Mouse (Mus musculus) kidney, adult 11 months (tissue): ENCODE data around the gene Nat8f4.
"Not testable (repeated sequence)": the region's sequence is repeated elsewhere in the genome, so short reads cannot be mapped to it uniquely, and the experiment has no call there.

ENCODE experiments used
- DNase-seq: peaks from one replicate; pipeline ENCODE4 v3.0.0; 2022

Nat8f4 gene

GRCm38 (mm10) chr6:85904642-85905061 lies at the start of gene Nat8f4:
Gene Nat8f4 (minus strand): TSS chr6:85904884.
- DNase-seq, result peak; percentile 84

- DNase-seq, result no peak
Measured at GRCm38 (mm10) chr6:85948549-85948948, 43.9 kb upstream of the Nat8f4 start.

- DNase-seq, result no peak
Measured at GRCm38 (mm10) chr6:85942469-85942868, 37.8 kb upstream of the Nat8f4 start.

DNA sequence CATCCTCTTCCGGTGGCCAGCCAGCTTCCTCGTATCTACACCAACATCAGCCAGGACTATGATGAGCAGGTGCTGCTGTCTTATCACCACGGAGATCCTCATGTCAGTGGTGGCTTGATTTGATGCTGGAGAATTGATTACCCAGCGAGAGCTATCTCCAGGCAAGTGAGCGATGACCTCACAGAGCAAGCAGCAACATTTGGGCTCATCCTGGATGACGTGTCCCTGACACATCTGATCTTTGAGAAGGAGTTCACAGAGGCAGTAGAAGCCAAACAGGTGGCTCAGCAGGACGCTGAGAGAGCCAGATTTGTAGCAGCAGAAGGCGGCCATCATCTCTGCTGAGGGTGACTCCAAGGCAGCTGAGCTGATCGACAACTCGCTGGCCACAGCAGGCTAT lies 34.0 kb upstream of the Nat8f4 start:
- DNase-seq, result no peak

DNA sequence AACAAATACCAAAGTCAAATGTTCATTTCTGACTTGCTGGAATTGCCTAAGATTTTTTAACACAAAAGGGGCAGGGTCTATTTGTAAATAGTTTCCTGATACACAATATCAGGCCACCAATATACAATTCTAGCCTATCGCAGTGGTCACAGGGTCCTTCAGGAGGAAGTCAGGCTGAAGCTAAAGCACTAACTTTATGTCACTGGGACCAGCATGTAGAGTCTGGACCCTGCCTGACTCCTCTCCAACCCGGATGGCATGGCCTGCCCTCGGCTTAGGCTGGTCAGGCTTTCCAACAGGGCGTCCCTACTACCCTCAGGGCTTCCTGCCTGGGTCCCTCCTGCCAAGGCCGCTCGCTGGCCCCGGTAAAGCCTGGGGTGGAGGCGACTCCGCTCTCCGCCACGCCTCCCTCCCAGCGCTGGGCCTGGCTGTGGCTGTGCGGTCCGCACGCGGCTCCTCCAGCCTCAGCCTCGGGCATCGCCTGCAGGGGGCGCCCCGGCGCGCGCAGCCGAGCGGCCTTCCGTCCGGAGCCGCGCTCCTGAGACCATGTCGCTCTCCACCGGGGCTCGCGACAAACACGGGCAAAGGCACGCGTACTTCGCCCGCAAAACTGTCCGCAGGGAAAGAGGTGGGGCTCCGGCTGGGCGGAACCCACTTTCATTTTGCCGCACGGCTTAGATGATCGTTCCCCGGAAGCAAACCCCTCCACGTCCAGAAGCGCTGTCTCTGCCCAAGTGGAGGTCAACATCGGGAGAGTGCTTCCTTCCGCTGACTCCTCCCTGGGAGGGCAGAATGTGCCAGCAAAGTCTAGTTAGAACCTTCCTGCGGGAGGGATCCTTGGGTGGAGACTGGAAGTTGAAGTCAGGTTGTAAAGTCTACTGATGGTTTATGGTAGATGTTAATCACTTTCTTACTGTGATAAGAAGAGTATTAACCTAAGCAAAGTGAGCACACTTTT lies 32.1 kb upstream of the Nat8f4 start:
- DNase-seq, result peak; percentile 94

DNA sequence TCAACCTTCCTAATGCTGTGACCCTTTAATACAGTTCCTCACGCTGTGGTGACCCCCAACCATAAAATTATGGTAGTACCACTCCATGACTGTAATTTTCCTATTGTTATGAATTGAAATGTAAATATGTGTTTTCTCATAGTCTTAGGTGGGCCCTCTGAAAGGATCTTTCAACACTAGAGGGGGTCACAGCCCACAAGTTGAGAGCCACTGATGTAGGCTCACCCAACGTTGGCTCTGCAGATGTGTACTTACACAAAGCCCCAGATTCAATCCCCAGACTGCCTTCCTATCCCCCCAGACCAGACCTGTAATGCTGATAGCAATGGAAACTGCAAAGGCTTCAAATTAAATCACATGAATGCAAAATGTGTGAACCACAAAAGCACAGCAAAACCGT lies 31.0 kb upstream of the Nat8f4 start:
- DNase-seq, result no peak

- DNase-seq, result peak; percentile 93
Measured at GRCm38 (mm10) chr6:85934047-85934446, 29.4 kb upstream of the Nat8f4 start.

DNA sequence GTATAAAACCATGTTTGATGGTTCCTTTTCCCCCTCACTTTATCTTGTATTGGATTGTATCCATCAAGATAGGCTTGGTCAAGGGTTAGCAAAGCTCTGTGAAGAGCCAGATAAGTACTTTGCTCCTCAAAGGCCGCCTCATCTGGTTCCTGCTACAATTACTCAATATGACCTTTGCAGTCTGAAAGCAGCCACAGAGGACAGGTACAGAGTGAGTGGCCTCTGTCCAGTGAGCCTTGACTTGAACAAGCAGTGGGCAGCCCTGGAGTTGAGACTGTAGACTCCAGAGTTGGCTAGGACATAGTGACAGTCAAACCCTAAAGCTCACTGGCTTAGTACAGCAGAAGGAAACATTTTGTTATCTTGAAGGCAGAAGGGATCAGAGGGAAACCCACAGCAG lies 24.6 kb upstream of the Nat8f4 start:
- peak; percentile 83 for DNase-seq

DNA sequence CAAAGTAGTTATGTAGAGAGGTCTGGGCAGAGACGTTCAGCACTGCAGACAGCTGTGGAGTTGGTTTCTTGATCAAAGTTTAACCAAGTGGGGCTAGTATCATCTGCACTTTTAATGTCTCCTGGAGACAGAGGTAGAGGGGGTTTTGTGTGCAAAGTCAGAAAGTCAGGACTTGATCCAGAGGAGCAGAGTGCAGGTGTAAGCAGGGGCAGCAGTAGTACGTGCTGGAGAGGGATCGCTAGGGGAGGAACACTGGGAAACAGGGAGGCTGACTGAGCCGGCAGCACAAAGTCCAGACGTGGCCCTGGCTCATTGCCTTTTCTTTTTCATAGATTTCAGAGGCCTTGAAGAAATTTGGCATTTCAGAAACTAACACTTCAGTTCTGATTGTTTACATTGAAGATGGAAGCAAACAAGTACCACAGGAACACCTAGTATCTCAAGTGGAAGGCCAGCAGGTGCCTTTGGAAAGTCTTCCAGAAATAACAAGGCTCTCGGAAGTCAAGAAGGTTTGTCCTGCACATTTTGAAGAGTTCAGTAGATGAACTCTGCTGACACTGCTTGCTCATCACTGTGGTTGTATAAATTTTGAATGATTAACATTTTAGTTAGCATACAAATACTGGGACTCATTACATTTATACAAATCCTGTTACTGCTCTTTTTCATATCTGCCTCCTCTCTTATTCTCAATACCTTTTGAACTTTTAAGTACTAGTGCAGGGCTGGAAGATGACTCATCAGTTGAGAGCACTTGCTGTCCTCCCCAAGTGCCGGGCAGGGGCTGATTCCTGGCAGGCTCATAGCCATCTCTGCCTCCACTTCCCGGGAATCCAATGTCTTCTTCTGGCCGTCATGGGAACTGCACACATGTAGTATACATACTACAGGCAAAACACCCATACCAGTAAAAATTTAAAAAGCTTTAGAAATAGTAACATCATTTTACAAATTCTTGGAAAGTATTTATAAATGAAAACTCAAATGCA lies 23.1 kb upstream of the Nat8f4 start:
- DNase-seq, result peak; percentile 88

GRCm38 (mm10) chr6:85926709-85927108 lies 22.0 kb upstream of the Nat8f4 start:
- DNase-seq, result no peak

DNA sequence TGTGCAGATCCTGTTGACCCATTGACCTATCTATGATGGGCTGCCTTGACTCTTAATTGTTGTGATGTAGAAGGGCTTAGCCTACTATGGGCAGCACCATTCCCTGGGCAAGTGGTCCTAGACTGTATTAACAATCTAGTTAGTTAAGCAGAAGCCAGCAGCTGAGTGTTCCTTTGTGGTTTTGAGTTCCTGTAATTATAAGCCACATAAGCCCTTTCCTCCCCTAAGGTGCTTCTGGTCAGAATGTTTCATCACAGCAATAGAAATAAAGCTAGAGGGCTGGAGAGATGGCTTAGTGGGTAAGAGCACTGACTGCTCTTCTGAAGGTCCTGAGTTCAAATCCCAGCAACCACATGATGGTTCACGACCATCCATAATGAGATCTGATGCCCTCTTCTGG lies 19.0 kb upstream of the Nat8f4 start:
- DNase-seq, result no peak

DNA sequence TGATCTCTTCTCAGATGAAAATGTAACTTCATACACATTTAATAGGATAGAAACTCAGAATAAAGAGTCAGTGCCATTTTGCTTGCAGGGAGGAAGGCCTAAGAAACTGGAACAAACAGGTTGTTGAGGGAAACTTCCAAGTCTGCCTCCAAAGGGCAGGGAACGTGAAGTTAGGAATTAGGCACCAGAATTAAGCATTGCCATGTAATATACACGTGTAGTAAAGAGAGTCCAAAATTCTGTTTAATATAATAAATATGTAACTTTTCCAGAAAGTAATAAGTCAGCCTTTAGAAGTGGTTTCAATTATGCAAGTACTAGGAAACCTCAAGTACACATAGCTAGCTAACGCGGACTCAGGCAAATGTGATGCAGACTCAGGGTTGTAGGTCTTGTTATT lies 14.7 kb upstream of the Nat8f4 start:
- DNase-seq, result peak; percentile 56

DNA sequence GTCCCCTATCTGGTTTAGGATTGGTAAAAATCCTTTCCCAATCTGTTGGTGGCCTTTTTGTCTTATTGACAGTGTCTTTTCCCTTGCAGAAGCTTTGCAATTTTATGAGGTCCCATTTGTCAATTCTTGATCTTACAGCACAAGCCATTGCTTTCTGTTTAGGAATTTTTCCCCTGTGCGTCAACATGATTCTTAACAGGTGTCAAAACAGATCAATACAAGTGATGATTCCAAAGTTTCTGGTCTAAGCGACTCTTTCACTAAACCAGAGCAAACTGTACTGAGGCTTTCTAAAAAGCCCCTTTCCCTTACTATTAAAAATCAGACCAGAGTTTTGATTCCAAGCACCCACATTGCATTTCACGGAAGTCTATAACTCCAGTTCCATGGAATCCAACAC lies 13.7 kb upstream of the Nat8f4 start:
- DNase-seq, result not testable (repeated sequence)

- no peak for DNase-seq
Measured at GRCm38 (mm10) chr6:85916596-85916995, 11.9 kb upstream of the Nat8f4 start.

DNA sequence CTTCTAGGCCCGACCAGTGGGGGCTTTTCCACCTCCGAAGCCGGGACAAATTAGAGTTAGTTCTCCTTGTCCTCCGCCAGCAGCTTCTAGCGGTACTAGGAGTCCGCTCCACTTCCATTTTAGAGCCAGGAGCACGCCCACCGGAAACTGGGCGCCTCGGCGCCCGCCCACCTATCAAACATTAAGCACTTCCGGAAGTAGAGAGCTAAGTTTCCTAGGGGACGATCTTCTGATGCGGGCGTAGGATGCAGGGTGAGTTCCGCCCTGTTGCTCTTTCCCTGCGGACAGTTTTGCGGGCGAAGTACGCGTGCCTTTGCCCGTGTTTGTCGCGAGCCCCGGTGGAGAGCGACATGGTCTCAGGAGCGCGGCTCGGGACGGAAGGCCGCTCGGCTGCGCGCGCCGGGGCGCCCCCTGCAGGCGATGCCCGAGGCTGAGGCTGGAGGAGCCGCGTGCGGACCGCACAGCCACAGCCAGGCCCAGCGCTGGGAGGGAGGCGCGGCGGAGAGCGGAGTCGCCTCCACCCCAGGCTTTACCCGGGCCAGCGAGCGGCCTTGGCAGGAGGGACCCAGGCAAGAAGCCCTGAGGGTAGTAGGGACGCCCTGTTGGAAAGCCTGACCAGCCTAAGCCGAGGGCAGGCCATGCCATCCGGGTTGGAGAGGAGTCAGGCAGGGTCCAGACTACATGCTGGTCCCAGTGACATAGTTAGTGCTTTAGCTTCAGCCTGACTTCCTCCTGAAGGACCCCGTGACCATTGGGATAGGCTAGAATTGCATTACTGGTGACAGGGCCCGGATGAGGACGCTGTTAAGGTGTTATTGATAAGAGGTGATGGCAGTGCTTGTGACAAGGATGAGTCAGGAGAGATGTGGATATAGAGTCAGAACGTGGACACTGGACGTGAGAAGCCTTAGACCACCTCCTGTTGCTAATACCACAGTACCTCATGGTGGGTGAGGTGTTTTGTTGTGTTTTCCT lies 11.1 kb upstream of the Nat8f4 start, which contains the start of gene Nat8f1:
Gene Nat8f1, minus strand, starts transcription at position 149 of the 975 bp plus-strand sequence.
- peak; percentile 94 for DNase-seq

- DNase-seq, result no peak
Measured at GRCm38 (mm10) chr6:85915141-85915538, 10.5 kb upstream of the Nat8f4 start.

DNA sequence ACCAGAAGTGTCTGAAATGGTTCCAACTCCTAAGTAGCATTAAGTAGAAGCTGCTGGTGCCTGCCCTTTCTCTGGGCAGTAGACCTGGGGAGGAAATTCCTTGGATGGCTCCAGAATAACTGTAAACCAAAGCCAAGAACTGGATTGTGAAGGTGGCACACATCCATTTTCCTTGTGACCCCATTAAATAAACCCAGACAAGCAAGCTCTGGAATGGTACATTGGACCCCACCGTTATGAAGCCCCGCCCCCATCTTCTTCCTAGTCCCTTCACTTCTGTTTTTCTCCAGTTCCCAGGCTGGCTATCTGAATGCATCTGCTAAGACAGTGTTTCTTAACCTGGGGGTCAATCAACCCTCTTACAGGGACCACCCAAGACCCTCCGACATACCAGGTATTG lies 6.9 kb upstream of the Nat8f4 start, which contains the start of gene Tprkb:
Gene Tprkb, plus strand, starts transcription at position 279 of the 400 bp plus-strand sequence.
- peak; percentile 52 for DNase-seq

DNA sequence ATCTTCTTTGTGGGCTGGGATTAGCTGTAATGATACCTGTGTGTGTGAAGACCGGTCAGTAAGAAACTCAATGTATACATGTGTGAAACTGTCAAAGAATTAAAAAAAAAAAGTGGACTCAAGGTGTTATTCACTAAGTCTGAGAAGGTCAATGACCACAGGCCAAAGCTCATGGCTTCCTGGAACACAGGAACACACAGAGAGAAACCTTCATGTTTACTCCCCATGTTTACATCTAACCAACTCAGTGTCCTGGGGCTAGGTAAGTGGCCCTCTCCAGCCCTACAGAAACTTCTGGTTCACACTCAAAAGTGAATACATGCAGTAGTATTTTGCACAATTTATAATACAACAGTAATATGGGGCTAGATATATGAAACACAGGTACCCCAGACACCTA lies 5.0 kb upstream of the Nat8f4 start:
- DNase-seq, result no peak

GRCm38 (mm10) chr6:85908341-85908740 lies 3.7 kb upstream of the Nat8f4 start:
- peak; percentile 66 for DNase-seq

GRCm38 (mm10) chr6:85906911-85907351 lies 2.2 kb upstream of the Nat8f4 start:
- DNase-seq, result peak; percentile 35

DNA sequence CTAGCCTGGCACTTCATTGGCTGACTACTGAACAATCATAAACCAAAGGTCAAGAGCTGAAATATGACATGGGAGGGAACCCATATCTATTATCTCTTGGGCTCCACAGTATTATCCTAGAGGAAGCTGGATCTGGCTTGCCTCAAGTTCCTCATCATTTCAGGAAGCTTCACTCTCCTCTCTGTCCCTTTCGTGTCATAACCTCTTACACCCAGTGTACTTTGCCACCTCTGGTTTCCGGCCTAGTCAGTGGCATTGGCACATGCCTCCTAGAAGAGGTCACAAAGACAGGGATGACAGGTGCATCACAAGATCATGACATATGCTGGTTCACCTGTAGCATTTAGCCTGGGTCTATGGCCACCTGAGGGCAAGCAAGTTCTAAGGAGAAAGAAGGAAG lies 2.4 kb downstream of the Nat8f4 start:
- DNase-seq, result no peak
